Mouse (Mus musculus) MEL (cell line): ENCODE measurements around the gene Rnf44. TPM values are rescaled to one million over a fixed set of nuclear protein-coding genes. Genes with fewer than 3 reads are reported as not detected.
A peak's percentile ranks its signal among the peaks of the same experiment; 100 is the strongest.

ENCODE experiments used
- DNase-seq: peaks from one replicate; pipeline ENCODE4 v3.0.0; 2011; ENCODE audit warnings: low read depth, low spot score
- H3K27ac ChIP-seq: 2 replicates; pipeline ENCODE4 v1.5.1; 2012; ENCODE audit warnings: low read depth, mild to moderate bottlenecking, control low read depth, low read length, moderate library complexity; ENCODE audit not compliant: control insufficient read depth
- H3K27me3 ChIP-seq, 2 experiments: fragments of 150-350 bp in 1 of 2; sonication (generic) in 1 of 2; 2 replicates each; pipeline ENCODE4 v1.6.1; 2012; ENCODE audit warnings: low read length in 2 of 2, mild to moderate bottlenecking in 2 of 2, improper control_type of control experiment in 1 of 2, moderate library complexity in 1 of 2; ENCODE audit not compliant: insufficient read depth in 2 of 2, control insufficient read depth in 1 of 2
- H3K36me3 ChIP-seq, 2 experiments: 2 replicates each; pipeline ENCODE4 v1.6.1; 2012 to 2014; ENCODE audit warnings: low read length in 2 of 2, improper control_type of control experiment in 1 of 2, inconsistent platforms in 1 of 2, mild to moderate bottlenecking in 1 of 2; ENCODE audit not compliant: insufficient read depth in 2 of 2, control insufficient read depth in 1 of 2
- H3K4me1 ChIP-seq, 2 experiments: fragments of 150-350 bp in 1 of 2; sonication (generic) in 1 of 2; 2 replicates each; pipeline ENCODE4 v1.6.1; 2012; ENCODE audit warnings: low read length in 2 of 2, improper control_type of control experiment in 1 of 2, mild to moderate bottlenecking in 1 of 2; ENCODE audit not compliant: insufficient read depth in 2 of 2, control insufficient read depth in 1 of 2
- H3K4me3 ChIP-seq, 2 experiments: fragments of 150-350 bp in 1 of 2; sonication (generic) in 1 of 2; 2 replicates each; pipeline ENCODE4 v1.5.1; 2012; ENCODE audit warnings: low read depth in 2 of 2, low read length in 2 of 2, mild to moderate bottlenecking in 2 of 2, moderate library complexity in 2 of 2, control low read depth in 1 of 2, improper control_type of control experiment in 1 of 2; ENCODE audit not compliant: control insufficient read depth in 1 of 2, insufficient read depth in 1 of 2
- H3K79me2 ChIP-seq: 2 replicates; pipeline ENCODE4 v1.6.1; 2012; ENCODE audit warnings: mild to moderate bottlenecking, low read length, moderate library complexity; ENCODE audit not compliant: control insufficient read depth, poor library complexity, insufficient read depth
- H3K9ac ChIP-seq: 2 replicates; pipeline ENCODE4 v1.6.1; 2012; ENCODE audit warnings: low read depth, mild to moderate bottlenecking, control low read depth, low read length, moderate library complexity; ENCODE audit not compliant: control insufficient read depth, poor library complexity, severe bottlenecking
- H3K9me3 ChIP-seq: fragments of 150-350 bp; sonication (generic); replicated peaks from 2 replicates; pipeline ENCODE4 v1.6.1; 2012; ENCODE audit warnings: mild to moderate bottlenecking, low read length, improper control_type of control experiment, moderate library complexity; ENCODE audit not compliant: insufficient read depth
- BHLHE40 ChIP-seq: IDR thresholded peaks from 2 replicates; pipeline ENCODE4 v1.6.1; 2012; ENCODE audit warnings: low read depth, mild to moderate bottlenecking, inconsistent platforms, low read length, improper control_type of control experiment, borderline replicate concordance
- CHD1 ChIP-seq: IDR thresholded peaks from 2 replicates; pipeline ENCODE4 v1.6.1; 2012; ENCODE audit warnings: low read depth, mild to moderate bottlenecking, inconsistent platforms, low read length, improper control_type of control experiment
- CHD2 ChIP-seq: IDR thresholded peaks from 2 replicates; pipeline ENCODE4 v1.6.1; 2011; ENCODE audit warnings: low read length, improper control_type of control experiment
- CTCF ChIP-seq, 3 experiments: IDR thresholded peaks in 2 of 3; conservative IDR thresholded peaks in 1 of 3; 2 replicates each; pipeline ENCODE4 v1.5.1; 2011 to 2012; ENCODE audit warnings: low read length in 3 of 3, low read depth in 2 of 3, mild to moderate bottlenecking in 2 of 3, improper control_type of control experiment in 1 of 3, inconsistent platforms in 1 of 3, mixed read lengths in 1 of 3, moderate library complexity in 1 of 3; ENCODE audit not compliant: control insufficient read depth in 1 of 3, insufficient read depth in 1 of 3, poor library complexity in 1 of 3, severe bottlenecking in 1 of 3
- E2F4 ChIP-seq: IDR thresholded peaks from 2 replicates; pipeline ENCODE4 v1.6.1; 2011; ENCODE audit warnings: low read depth, low read length, improper control_type of control experiment, borderline replicate concordance
- ELF1 ChIP-seq: IDR thresholded peaks from 2 replicates; pipeline ENCODE4 v1.6.1; 2014; ENCODE audit warnings: low read depth, mild to moderate bottlenecking, inconsistent platforms, low read length, improper control_type of control experiment, moderate library complexity
- EP300 ChIP-seq, 2 experiments: IDR thresholded peaks; 2 replicates each; pipeline ENCODE4 v1.6.1; 2011; ENCODE audit warnings: improper control_type of control experiment in 2 of 2, low read length in 2 of 2, low read depth in 1 of 2, mild to moderate bottlenecking in 1 of 2
- ETS1 ChIP-seq: IDR thresholded peaks from 2 replicates; pipeline ENCODE4 v1.6.1; 2012; ENCODE audit warnings: low read depth, mild to moderate bottlenecking, inconsistent platforms, low read length, improper control_type of control experiment, moderate library complexity
- GABPA ChIP-seq: IDR thresholded peaks from 2 replicates; pipeline ENCODE4 v1.6.1; 2012; ENCODE audit warnings: low read depth, mild to moderate bottlenecking, inconsistent platforms, low read length, improper control_type of control experiment, moderate library complexity
- GATA1 ChIP-seq: IDR thresholded peaks from 2 replicates; pipeline ENCODE4 v1.6.1; 2011; ENCODE audit warnings: low read depth, low read length, improper control_type of control experiment
- HCFC1 ChIP-seq: IDR thresholded peaks from 2 replicates; pipeline ENCODE4 v1.6.1; 2012; ENCODE audit warnings: low read depth, mild to moderate bottlenecking, inconsistent platforms, low read length, improper control_type of control experiment, moderate library complexity
- KAT2A ChIP-seq: conservative IDR thresholded peaks from 2 replicates; pipeline ENCODE4 v1.6.1; 2012; ENCODE audit warnings: low read depth, low read length, improper control_type of control experiment, inconsistent platforms
- MAFK ChIP-seq: IDR thresholded peaks from 2 replicates; pipeline ENCODE4 v1.6.1; 2011; ENCODE audit warnings: low read depth, mild to moderate bottlenecking, low read length, improper control_type of control experiment, borderline replicate concordance
- MAX ChIP-seq: IDR thresholded peaks from 2 replicates; pipeline ENCODE4 v1.6.1; 2011; ENCODE audit warnings: low read length, improper control_type of control experiment
- MAZ ChIP-seq: IDR thresholded peaks from 2 replicates; pipeline ENCODE4 v1.6.1; 2012; ENCODE audit warnings: low read depth, mild to moderate bottlenecking, inconsistent platforms, low read length, improper control_type of control experiment
- MEF2A ChIP-seq: IDR thresholded peaks from 2 replicates; pipeline ENCODE4 v1.6.1; 2014; ENCODE audit warnings: low read depth, mild to moderate bottlenecking, inconsistent platforms, low read length, improper control_type of control experiment; ENCODE audit not compliant: poor library complexity, insufficient replicate concordance, severe bottlenecking; ENCODE audit errors: extremely low read depth
- MYB ChIP-seq: IDR thresholded peaks from 2 replicates; pipeline ENCODE4 v1.6.1; 2011; ENCODE audit warnings: mild to moderate bottlenecking, low read depth, low read length, improper control_type of control experiment
- MYC ChIP-seq: IDR thresholded peaks from 2 replicates; pipeline ENCODE4 v1.6.1; 2011; ENCODE audit warnings: low read depth, mild to moderate bottlenecking, low read length, improper control_type of control experiment, moderate library complexity
- NELFE ChIP-seq: IDR thresholded peaks from 2 replicates; pipeline ENCODE4 v1.6.1; 2011; ENCODE audit warnings: low read depth, low read length, improper control_type of control experiment
- NRF1 ChIP-seq: IDR thresholded peaks from 2 replicates; pipeline ENCODE4 v1.6.1; 2014; ENCODE audit warnings: low read depth, mild to moderate bottlenecking, inconsistent platforms, low read length, improper control_type of control experiment, moderate library complexity; ENCODE audit not compliant: poor library complexity, insufficient read depth, severe bottlenecking
- POLR2A ChIP-seq, 2 experiments: IDR thresholded peaks; 2 replicates each; pipeline ENCODE4 v1.6.1; 2011 to 2012; ENCODE audit warnings: low read length in 2 of 2, mild to moderate bottlenecking in 2 of 2, control low read depth in 1 of 2, improper control_type of control experiment in 1 of 2, low read depth in 1 of 2, moderate library complexity in 1 of 2; ENCODE audit not compliant: control insufficient read depth in 1 of 2, insufficient read depth in 1 of 2, poor library complexity in 1 of 2
- POLR2AphosphoS2 ChIP-seq: IDR thresholded peaks from 2 replicates; pipeline ENCODE4 v1.6.1; 2011; ENCODE audit warnings: low read length, improper control_type of control experiment
- RAD21 ChIP-seq: IDR thresholded peaks from 2 replicates; pipeline ENCODE4 v1.6.1; 2011; ENCODE audit warnings: mild to moderate bottlenecking, low read depth, low read length, improper control_type of control experiment
- RCOR1 ChIP-seq: IDR thresholded peaks from 2 replicates; pipeline ENCODE4 v1.6.1; 2012; ENCODE audit warnings: low read depth, mild to moderate bottlenecking, inconsistent platforms, low read length, improper control_type of control experiment
- SIN3A ChIP-seq: IDR thresholded peaks from 2 replicates; pipeline ENCODE4 v1.6.1; 2012; ENCODE audit warnings: low read length, improper control_type of control experiment, inconsistent platforms
- SMC3 ChIP-seq: IDR thresholded peaks from 2 replicates; pipeline ENCODE4 v1.6.1; 2011; ENCODE audit warnings: low read depth, low read length, improper control_type of control experiment
- TAL1 ChIP-seq: IDR thresholded peaks from 2 replicates; pipeline ENCODE4 v1.6.1; 2012; ENCODE audit warnings: mild to moderate bottlenecking, inconsistent platforms, low read length, moderate library complexity, mixed read lengths
- TBP ChIP-seq: IDR thresholded peaks from 2 replicates; pipeline ENCODE4 v1.8.0; 2011; ENCODE audit warnings: low read depth, low read length, improper control_type of control experiment
- TCF12 ChIP-seq: IDR thresholded peaks from 2 replicates; pipeline ENCODE4 v1.6.1; 2014; ENCODE audit warnings: low read depth, mild to moderate bottlenecking, inconsistent platforms, low read length, improper control_type of control experiment, moderate library complexity
- UBTF ChIP-seq: IDR thresholded peaks from 2 replicates; pipeline ENCODE4 v1.6.1; 2012; ENCODE audit warnings: low read depth, mild to moderate bottlenecking, inconsistent platforms, low read length, improper control_type of control experiment, moderate library complexity, borderline replicate concordance; ENCODE audit not compliant: insufficient read depth
- USF1 ChIP-seq: IDR thresholded peaks from 2 replicates; pipeline ENCODE4 v1.6.1; 2014; ENCODE audit warnings: low read depth, mild to moderate bottlenecking, inconsistent platforms, low read length, improper control_type of control experiment, moderate library complexity
- USF2 ChIP-seq, 2 experiments: IDR thresholded peaks; 2 replicates each; pipeline ENCODE4 v1.6.1; 2011 to 2012; ENCODE audit warnings: improper control_type of control experiment in 2 of 2, low read length in 2 of 2, borderline replicate concordance in 1 of 2, inconsistent platforms in 1 of 2, low read depth in 1 of 2, mild to moderate bottlenecking in 1 of 2; ENCODE audit not compliant: insufficient read depth in 1 of 2
- ZC3H11A ChIP-seq: IDR thresholded peaks from 2 replicates; pipeline ENCODE4 v1.6.1; 2012; ENCODE audit warnings: low read depth, mild to moderate bottlenecking, inconsistent platforms, low read length, improper control_type of control experiment
- ZNF384 ChIP-seq: IDR thresholded peaks from 2 replicates; pipeline ENCODE4 v1.6.1; 2012; ENCODE audit warnings: low read depth, mild to moderate bottlenecking, inconsistent platforms, low read length, improper control_type of control experiment
- polyA plus RNA-seq, 2 experiments: library from polyadenylated mRNA; stranded (reverse) in 1 of 2; unstranded in 1 of 2; fragments of >175 nt in 1 of 2; fragments of >200 nt in 1 of 2; gene quantifications; 2 replicates each; pipeline versions ENCODE4 v1.2.1 to v1.2.4; 2012; ENCODE audit warnings: low replicate concordance in 2 of 2, low read depth in 1 of 2; ENCODE audit not compliant: insufficient read length in 2 of 2, insufficient read depth in 1 of 2, missing spikeins in 1 of 2
- total RNA-seq: library from RNA; depleted of rRNA; stranded (reverse); fragments of 300-350 nt; gene quantifications from 2 replicates; pipeline ENCODE4 v1.2.3, GENCODE M21; 2012; rRNA removed

Rnf44 gene
- total RNA-seq (10.4 and 10.7 TPM in 2 replicates), polyA plus RNA-seq (10 to 100 TPM in 1 of 2 experiments, not detected in 1; 60.5 TPM)

DNA sequence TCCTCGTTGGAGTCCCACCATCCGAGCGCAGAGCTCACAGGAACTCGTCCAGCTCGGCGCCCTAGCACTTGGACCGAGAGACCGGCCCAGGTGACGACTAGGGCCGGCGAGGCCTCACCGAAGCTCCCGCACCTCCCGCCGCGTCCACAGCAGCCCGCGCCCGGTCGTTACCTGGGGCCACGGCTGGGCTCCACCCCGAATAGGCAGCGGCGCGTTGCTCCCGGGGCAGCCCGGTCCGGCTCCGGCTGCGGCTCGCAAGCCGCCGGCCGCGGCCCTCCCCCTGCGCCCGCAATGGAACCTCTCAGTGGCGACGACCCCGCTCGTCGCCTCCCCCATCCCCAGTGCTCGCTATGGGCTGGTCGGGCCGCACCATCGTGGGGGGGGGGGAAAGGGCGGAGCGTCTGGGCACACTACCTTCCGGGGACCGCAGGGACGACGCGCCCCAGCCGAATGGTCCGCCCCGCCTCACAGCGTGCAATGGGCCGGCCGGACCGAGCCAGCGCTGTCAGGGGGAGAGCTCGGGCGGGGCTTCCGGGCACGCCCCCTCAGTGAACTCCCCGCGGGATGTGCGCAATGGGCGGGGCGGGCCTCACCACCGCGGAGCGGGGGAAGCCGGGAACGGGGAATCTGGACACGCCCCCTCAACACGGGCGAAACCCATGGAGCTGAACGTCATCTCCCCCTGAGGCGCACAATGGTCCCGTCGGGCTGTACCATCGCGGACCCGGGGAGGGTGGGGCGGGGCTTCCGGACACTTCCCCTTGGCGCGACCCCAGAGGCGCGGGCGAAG, at the start of gene Rnf44:
TSS of gene Rnf44 (minus strand) at position 350 of the 790 bp plus-strand sequence.
- Histone ChIP-seq H3K9me3 (no peaks in the 10 kb centered on the region), H3K36me3 (peaks cover 0 to 16% of the 10 kb centered on the region in 2 experiments; a peak in 2 of 4 replicates), H3K27me3 (no peaks in the 10 kb centered on the region; a peak in 1 of 4 replicates), H3K4me3 (peak within 1 kb of the TSS; percentile 92 to 99), H3K4me1 (peaks cover 2 to 27% of the 10 kb centered on the region in 2 experiments), H3K9ac (peak within 1 kb of the TSS; percentile 95), H3K79me2 (peaks cover 33% of the 10 kb centered on the region), H3K27ac (peak within 1 kb of the TSS; percentile 96)
- DNase-seq, result peak; percentile 99
- TF ChIP-seq MYB (no peak), MEF2A (0 out of 2 replicates have a peak, but pooled peaks have one; percentile 32), MAFK (no peak), ZC3H11A (no peak), UBTF (no peak), MYC (no peak), NRF1 (peak; percentile 47; the same call in 1 of the 2 replicates), ETS1 (peak; percentile 37; the same call in 1 of the 2 replicates), HCFC1 (peak; percentile 43), RAD21 (no peak), SIN3A (peak; percentile 94), CTCF (IDR thresholded peaks at IDR 0.05 in 2 of 3, conservative IDR thresholded peaks at IDR 0.05 in 1 of 3; ENCODE audit: control insufficient read depth in 1 of 3, insufficient read depth in 1 of 3, low read depth in 2 of 3, low read length in 3 of 3, poor library complexity in 1 of 3, severe bottlenecking in 1 of 3) (no peak), NELFE (peak; percentile 69), USF2 (IDR thresholded peaks at IDR 0.05; ENCODE audit: borderline replicate concordance in 1 of 2, insufficient read depth in 1 of 2, low read depth in 1 of 2, low read length in 2 of 2) (no peak), TAL1 (no peak), CHD2 (no peak), TBP (0 out of 2 replicates have a peak, but pooled peaks have one; percentile 10), MAX (peak; percentile 65; the same call in 1 of the 2 replicates), BHLHE40 (peak; percentile 61), KAT2A (no peak; the same call in 1 of the 2 replicates), CHD1 (peak; percentile 100), E2F4 (no peak), POLR2A (IDR thresholded peaks at IDR 0.05; ENCODE audit: control insufficient read depth in 1 of 2, insufficient read depth in 1 of 2, low read depth in 1 of 2, low read length in 2 of 2, poor library complexity in 1 of 2) (peak in 1 of 2 experiments; percentile 72; a peak in 3 of 4 replicates), GABPA (no peak), GATA1 (no peak), USF1 (0 out of 2 replicates have a peak, but pooled peaks have one; percentile 5), RCOR1 (no peak; the same call in 1 of the 2 replicates), POLR2AphosphoS2 (no peak; the same call in 1 of the 2 replicates), SMC3 (no peak), TCF12 (peak; percentile 73), ZNF384 (no peak), MAZ (peak; percentile 95; the same call in 1 of the 2 replicates), EP300 (IDR thresholded peaks at IDR 0.05; ENCODE audit: low read depth in 1 of 2, low read length in 2 of 2) (peak in 1 of 2 experiments; percentile 48; a peak in 2 of 4 replicates), ELF1 (peak; percentile 84; the same call in 1 of the 2 replicates)
